Mouse (Mus musculus): Measurements from ENCODE around the gene Axl. TPM values are rescaled to one million over a fixed set of nuclear protein-coding genes. Genes with fewer than 3 reads are reported as not detected.
"Not testable (repeated sequence)": the region's sequence is repeated elsewhere in the genome, so short reads cannot be mapped to it uniquely, and the experiment has no call there.

The Axl gene
- polyA plus RNA-seq, 1 experiment from 2014 or later, result 13.5 TPM

DNA sequence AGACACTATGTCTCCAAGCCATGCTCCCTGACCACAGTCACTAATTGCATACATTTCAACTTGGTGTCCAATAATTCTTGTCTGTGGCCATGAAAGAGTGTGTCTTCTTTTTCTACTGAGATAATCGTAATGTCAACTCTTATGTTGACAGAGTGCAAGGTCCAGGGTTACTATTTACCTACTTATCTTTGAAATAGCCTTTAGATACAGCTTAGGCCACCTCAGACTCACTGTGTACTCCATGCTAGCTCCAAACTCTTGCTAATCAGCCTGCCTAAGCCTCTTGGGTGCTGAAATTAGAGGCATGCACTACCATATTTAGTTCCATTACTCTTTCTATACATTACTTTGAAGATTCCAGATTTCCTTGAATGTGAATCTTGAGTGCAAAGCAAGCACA, 10.9 kb upstream of the Axl start:
- 90% methylated on average over 1 of the region's 1 CpGs for WGBS
- Histone ChIP-seq H3K4me1 (ENCODE audit: control insufficient read depth, insufficient read depth, low read length) (no peaks in the 10 kb centered on the region), H3K9me3 (ENCODE audit: control insufficient read depth, low read length) (no peaks in the 10 kb centered on the region), H3K27me3 (ENCODE audit: control insufficient read depth, insufficient read depth, low read length) (no peaks in the 10 kb centered on the region), H3K4me3 (ENCODE audit: low read depth, low read length) (no peak overlapping the region), H3K4me2 (ENCODE audit: low read depth, low read length) (no peak overlapping the region), H3K9ac (replicated peaks; ENCODE audit: low read depth, low read length) (no peak overlapping the region), H3K27ac (ENCODE audit: low read depth, low read length) (no peak overlapping the region), H3K36me3 (ENCODE audit: control insufficient read depth, insufficient read depth, low read length) (no peaks in the 10 kb centered on the region)
- ATAC-seq (ENCODE audit: low read depth), result no peak

DNA sequence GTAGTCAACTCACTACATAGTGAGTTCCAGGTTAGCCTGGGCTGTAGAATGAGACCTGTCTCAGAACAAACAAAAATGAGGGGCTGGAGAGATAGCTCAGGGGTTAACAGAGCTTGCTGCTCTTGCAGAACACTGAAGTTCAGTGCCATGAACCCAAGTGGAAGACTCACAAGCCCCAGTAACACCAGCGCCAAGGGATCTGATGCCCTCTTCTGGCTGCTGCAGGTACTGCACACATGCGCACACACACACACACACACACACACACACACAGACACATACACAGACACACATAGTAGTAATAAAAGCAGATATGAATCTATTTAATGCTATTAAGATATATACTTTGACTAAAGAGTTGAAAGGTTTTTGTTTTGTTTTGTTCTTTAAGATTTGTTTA, 10.0 kb upstream of the Axl start:
- H3K27me3 ChIP-seq (ENCODE audit: control insufficient read depth, insufficient read depth, low read length), result no peaks in the 10 kb centered on the region
- WGBS, result 81% methylated on average over 2 of the region's 2 CpGs
- ATAC-seq (ENCODE audit: low read depth), result no peak
- no peaks in the 10 kb centered on the region for H3K4me1 ChIP-seq (ENCODE audit: control insufficient read depth, insufficient read depth, low read length)
- no peaks in the 10 kb centered on the region for H3K9me3 ChIP-seq (ENCODE audit: control insufficient read depth, low read length)
- no peak overlapping the region for H3K4me3 ChIP-seq (ENCODE audit: low read depth, low read length)
- H3K27ac ChIP-seq (ENCODE audit: low read depth, low read length), result no peak overlapping the region
- no peaks in the 10 kb centered on the region for H3K36me3 ChIP-seq (ENCODE audit: control insufficient read depth, insufficient read depth, low read length)
- H3K4me2 ChIP-seq (ENCODE audit: low read depth, low read length), result no peak overlapping the region
- H3K9ac ChIP-seq (replicated peaks; ENCODE audit: low read depth, low read length), result no peak overlapping the region

DNA sequence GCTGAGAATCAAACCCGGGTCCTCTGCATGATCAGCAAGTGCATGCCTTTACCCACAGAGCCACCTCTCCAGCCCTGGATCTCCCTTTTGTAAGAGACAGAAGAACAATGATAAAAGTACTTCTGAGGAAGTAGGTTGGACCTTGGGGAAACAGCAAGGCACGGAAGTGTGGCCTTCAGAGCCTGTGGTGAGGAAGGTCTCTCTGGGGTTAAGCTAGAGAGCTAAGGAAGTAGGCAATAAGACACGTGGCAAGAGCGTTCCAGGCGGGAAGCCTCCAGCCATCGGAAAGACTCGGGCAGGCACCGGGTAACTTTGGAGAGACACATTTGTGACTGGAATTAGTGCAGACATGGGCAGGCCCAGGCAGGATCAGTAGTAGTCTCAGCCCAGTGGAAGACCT, 6.3 kb upstream of the Axl start:
- WGBS, result 85% methylated on average over 8 of the region's 8 CpGs
- Histone ChIP-seq H3K27ac (ENCODE audit: low read depth, low read length) (no peak overlapping the region), H3K4me1 (ENCODE audit: control insufficient read depth, insufficient read depth, low read length) (no peaks in the 10 kb centered on the region), H3K4me2 (ENCODE audit: low read depth, low read length) (no peak overlapping the region), H3K9me3 (ENCODE audit: control insufficient read depth, low read length) (no peaks in the 10 kb centered on the region), H3K9ac (replicated peaks; ENCODE audit: low read depth, low read length) (no peak overlapping the region), H3K36me3 (ENCODE audit: control insufficient read depth, insufficient read depth, low read length) (no peaks in the 10 kb centered on the region), H3K4me3 (ENCODE audit: low read depth, low read length) (no peak overlapping the region), H3K27me3 (ENCODE audit: control insufficient read depth, insufficient read depth, low read length) (no peaks in the 10 kb centered on the region)
- ATAC-seq (ENCODE audit: low read depth), result no peak

DNA sequence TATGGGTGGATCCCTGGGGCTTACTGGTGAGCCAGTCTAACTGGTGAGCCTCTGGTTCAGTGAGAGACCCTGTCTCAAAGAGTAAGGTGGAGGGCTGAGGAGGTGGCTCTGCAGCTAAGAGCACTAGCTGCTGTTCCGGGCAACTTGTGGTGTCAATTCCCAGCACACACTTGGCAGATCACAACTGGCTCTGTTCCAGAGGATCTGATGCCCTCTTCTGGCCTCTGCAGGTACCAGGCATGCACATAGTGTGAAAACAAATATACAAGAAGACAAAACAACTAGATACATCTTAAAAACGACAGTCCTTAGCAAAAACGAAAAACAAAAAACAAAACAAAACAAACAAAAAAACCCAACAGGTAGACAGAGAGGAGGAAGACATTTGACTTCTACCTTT, 5.2 kb upstream of the Axl start:
- 51% methylated on average over 3 of the region's 3 CpGs for WGBS
- no peaks in the 10 kb centered on the region for H3K9me3 ChIP-seq (ENCODE audit: control insufficient read depth, low read length)
- no peaks in the 10 kb centered on the region for H3K36me3 ChIP-seq (ENCODE audit: control insufficient read depth, insufficient read depth, low read length)
- no peak overlapping the region for H3K27ac ChIP-seq (ENCODE audit: low read depth, low read length)
- no peak overlapping the region for H3K4me2 ChIP-seq (ENCODE audit: low read depth, low read length)
- H3K27me3 ChIP-seq (ENCODE audit: control insufficient read depth, insufficient read depth, low read length), result no peaks in the 10 kb centered on the region
- no peak for ATAC-seq (ENCODE audit: low read depth)
- H3K4me1 ChIP-seq (ENCODE audit: control insufficient read depth, insufficient read depth, low read length), result no peaks in the 10 kb centered on the region
- H3K4me3 ChIP-seq (ENCODE audit: low read depth, low read length), result no peak overlapping the region
- no peak overlapping the region for H3K9ac ChIP-seq (replicated peaks; ENCODE audit: low read depth, low read length)

DNA sequence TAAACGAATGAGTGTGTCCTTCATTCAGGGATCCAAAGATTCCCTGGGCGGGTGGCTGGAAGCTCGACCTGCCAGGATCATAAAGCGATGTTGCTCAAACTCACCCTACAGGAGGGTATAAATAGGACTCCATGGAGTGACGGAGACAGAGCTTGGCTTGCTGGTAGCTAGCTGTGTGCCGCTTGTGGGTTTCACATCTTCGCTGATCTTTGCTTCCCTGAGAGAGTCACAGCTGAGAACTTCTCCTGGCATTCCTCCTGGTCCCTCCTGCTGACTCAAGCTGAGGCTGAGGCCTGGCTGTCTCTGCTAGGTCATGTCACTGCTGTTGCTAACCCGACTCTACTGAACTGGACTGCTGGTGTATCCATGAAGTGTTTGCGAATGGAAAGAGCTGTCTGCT, 4.5 kb upstream of the Axl start:
- H3K4me2 ChIP-seq (ENCODE audit: low read depth, low read length); H3K4me1 ChIP-seq (ENCODE audit: control insufficient read depth, insufficient read depth, low read length); H3K27ac ChIP-seq (ENCODE audit: low read depth, low read length); ATAC-seq (ENCODE audit: low read depth); H3K4me3 ChIP-seq (ENCODE audit: low read depth, low read length); H3K9ac ChIP-seq (replicated peaks; ENCODE audit: low read depth, low read length); H3K27me3 ChIP-seq (ENCODE audit: control insufficient read depth, insufficient read depth, low read length); H3K36me3 ChIP-seq (ENCODE audit: control insufficient read depth, insufficient read depth, low read length); H3K9me3 ChIP-seq (ENCODE audit: control insufficient read depth, low read length): not testable (repeated sequence)
- WGBS, result 76% methylated on average over 9 of the region's 9 CpGs

DNA sequence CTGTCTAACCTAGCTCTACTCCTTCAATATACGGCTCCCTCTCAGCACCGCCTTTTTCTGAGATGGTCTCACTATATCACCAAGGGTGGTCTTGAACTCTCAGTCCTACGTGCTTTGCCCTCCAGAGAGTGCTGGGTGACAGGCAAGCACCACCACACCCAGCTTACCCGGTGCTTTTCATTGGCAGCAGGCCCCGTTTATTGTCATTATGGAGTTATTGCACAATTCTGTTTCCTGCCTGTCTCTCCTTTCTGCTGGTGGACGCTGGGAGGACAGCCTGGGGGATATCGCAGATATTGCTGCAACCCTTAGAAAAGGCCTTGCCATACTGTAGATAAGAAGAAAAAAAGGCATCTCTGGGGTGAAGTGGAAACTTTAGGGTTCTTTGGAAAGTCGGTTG, 2.1 kb upstream of the Axl start:
- no peak for ATAC-seq (ENCODE audit: low read depth)
- no peak overlapping the region for H3K9ac ChIP-seq (replicated peaks; ENCODE audit: low read depth, low read length)
- no peak overlapping the region for H3K4me2 ChIP-seq (ENCODE audit: low read depth, low read length)
- H3K27me3 ChIP-seq (ENCODE audit: control insufficient read depth, insufficient read depth, low read length), result no peaks in the 10 kb centered on the region
- H3K27ac ChIP-seq (ENCODE audit: low read depth, low read length), result no peak overlapping the region
- H3K9me3 ChIP-seq (ENCODE audit: control insufficient read depth, low read length), result no peaks in the 10 kb centered on the region
- no peak overlapping the region for H3K4me3 ChIP-seq (ENCODE audit: low read depth, low read length)
- 81% methylated on average over 8 of the region's 8 CpGs for WGBS
- no peaks in the 10 kb centered on the region for H3K36me3 ChIP-seq (ENCODE audit: control insufficient read depth, insufficient read depth, low read length)
- 0 out of 2 replicates have a peak, but pooled peaks cover 5% of the 10 kb centered on the region for H3K4me1 ChIP-seq (ENCODE audit: control insufficient read depth, insufficient read depth, low read length)

DNA sequence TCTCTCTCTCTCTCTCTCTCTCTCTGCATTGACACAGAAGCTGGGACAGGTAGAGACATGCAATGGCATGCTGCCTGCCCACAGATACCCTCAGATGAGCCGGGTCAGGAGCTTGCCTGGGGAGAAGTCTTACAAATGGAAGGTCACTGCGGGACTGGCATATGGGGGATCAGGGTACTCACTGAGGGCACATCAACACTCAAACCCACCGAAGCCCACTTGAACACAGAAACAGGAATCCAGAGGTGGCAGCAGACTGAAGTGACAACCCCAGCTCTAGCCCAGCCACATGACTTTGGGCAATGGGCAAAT, 580 bp upstream of the Axl start:
- no peak for ATAC-seq (ENCODE audit: low read depth)

DNA sequence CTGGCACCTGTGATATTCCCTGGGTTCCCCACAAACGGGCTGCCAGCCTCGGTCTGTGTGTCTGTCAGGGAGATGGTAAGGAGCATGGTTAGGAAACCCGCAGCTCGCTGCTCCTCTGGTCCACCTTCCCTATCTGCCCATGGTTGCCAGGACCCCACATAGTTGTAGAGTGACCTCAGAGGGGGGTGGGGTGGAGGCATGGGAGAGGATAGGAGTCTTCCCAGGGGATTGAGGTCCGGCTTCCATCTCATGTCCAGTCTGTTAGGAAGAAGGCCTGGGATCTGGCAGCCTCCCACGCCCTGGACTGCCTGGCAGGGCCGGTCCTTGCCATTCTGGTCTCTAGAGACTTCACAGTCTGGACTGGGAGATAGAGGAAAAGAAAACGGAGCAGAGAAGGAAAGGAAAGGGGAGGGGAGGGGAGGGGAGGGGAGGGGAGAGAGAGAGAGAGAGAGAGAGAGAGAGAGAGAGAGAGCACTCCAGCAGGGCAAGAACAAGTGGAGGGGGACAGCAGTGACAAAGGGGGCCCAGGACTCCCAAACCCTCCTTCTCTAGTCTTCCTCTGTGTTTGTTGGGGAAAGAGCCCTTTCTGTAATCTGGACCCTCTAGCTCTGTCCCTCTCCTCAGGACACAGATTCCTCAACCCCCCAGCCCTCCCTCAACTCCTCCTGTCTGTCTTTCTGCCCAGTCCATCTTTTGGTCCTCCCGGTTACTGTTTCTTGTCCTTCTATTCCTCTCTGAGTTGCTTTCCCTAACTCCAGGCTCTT, 867 bp downstream of the Axl start:
- peak overlapping the region; percentile 58 for H3K4me2 ChIP-seq (ENCODE audit: low read depth, low read length)
- 0 out of 2 replicates have a peak, but pooled peaks cover 5% of the 10 kb centered on the region for H3K4me1 ChIP-seq (ENCODE audit: control insufficient read depth, insufficient read depth, low read length)
- 31% methylated on average over 8 of the region's 9 CpGs for WGBS
- H3K27ac ChIP-seq (ENCODE audit: low read depth, low read length), result no peak overlapping the region
- H3K4me3 ChIP-seq (ENCODE audit: low read depth, low read length), result peak overlapping the region; percentile 31
- no peak for ATAC-seq (ENCODE audit: low read depth)
- H3K36me3 ChIP-seq (ENCODE audit: control insufficient read depth, insufficient read depth, low read length), result no peaks in the 10 kb centered on the region
- H3K9me3 ChIP-seq (ENCODE audit: control insufficient read depth, low read length), result no peaks in the 10 kb centered on the region
- H3K9ac ChIP-seq (replicated peaks; ENCODE audit: low read depth, low read length), result peak overlapping the region; percentile 41
- H3K27me3 ChIP-seq (ENCODE audit: control insufficient read depth, insufficient read depth, low read length), result no peaks in the 10 kb centered on the region

More for the DNA sequence above, 580 bp upstream of the Axl start:
- H3K27ac ChIP-seq (ENCODE audit: low read depth, low read length), result no peak overlapping the region
- H3K4me1 ChIP-seq (ENCODE audit: control insufficient read depth, insufficient read depth, low read length), result 0 out of 2 replicates have a peak, but pooled peaks cover 5% of the 10 kb centered on the region
- no peak overlapping the region for H3K4me3 ChIP-seq (ENCODE audit: low read depth, low read length)
- no peaks in the 10 kb centered on the region for H3K27me3 ChIP-seq (ENCODE audit: control insufficient read depth, insufficient read depth, low read length)
- H3K9ac ChIP-seq (replicated peaks; ENCODE audit: low read depth, low read length), result no peak overlapping the region; the same call in 1 of the 2 replicates
- H3K9me3 ChIP-seq (ENCODE audit: control insufficient read depth, low read length), result no peaks in the 10 kb centered on the region
- H3K4me2 ChIP-seq (ENCODE audit: low read depth, low read length), result peak overlapping the region; percentile 58; the same call in 1 of the 2 replicates
- WGBS, result 32% methylated on average over 3 of the region's 3 CpGs
- H3K36me3 ChIP-seq (ENCODE audit: control insufficient read depth, insufficient read depth, low read length), result no peaks in the 10 kb centered on the region

DNA sequence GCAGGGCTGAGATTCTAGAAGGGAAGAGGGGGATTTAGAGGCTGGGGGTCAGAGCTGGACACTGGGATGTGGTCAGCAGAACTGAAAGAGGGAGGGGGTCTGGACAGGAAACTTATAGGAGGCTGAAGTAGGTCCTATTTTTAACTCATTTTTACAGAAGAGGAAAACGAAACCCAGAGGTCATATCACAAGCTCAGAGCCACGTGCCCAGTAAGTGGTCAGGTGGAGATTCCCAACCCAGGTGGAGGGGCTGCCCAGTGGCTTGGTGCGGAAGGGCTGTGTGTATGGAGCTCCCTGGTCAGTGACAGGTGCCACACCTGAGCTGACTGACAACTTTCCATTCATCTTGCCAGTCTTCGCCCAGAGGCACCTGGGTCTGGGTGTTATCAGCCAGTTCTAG, 1.5 kb downstream of the Axl start:
- Histone ChIP-seq H3K4me1 (ENCODE audit: control insufficient read depth, insufficient read depth, low read length) (peaks cover 6% of the 10 kb centered on the region; the same call in 1 of the 2 replicates), H3K27ac (ENCODE audit: low read depth, low read length) (no peak overlapping the region), H3K9me3 (ENCODE audit: control insufficient read depth, low read length) (no peaks in the 10 kb centered on the region), H3K4me3 (ENCODE audit: low read depth, low read length) (no peak overlapping the region), H3K9ac (replicated peaks; ENCODE audit: low read depth, low read length) (no peak overlapping the region), H3K4me2 (ENCODE audit: low read depth, low read length) (peak overlapping the region; percentile 26; the same call in 1 of the 2 replicates), H3K36me3 (ENCODE audit: control insufficient read depth, insufficient read depth, low read length) (no peaks in the 10 kb centered on the region), H3K27me3 (ENCODE audit: control insufficient read depth, insufficient read depth, low read length) (no peaks in the 10 kb centered on the region)
- 72% methylated on average over 4 of the region's 4 CpGs for WGBS
- no peak for ATAC-seq (ENCODE audit: low read depth)
